Mouse (Mus musculus) olfactory bulb, adult 2 months (tissue): ENCODE measurements around the gene Fam117a.

Source experiments
- CTCF ChIP-seq: fragments of 200-500 bp; IDR thresholded peaks from 2 replicates; pipeline ENCODE4 v1.5.1; 2012; ENCODE audit warnings: low read depth, mild to moderate bottlenecking, low read length, moderate library complexity; ENCODE audit not compliant: insufficient read depth
- POLR2A ChIP-seq: fragments of 200-500 bp; IDR thresholded peaks from 2 replicates; pipeline ENCODE4 v1.6.1; 2012; ENCODE audit warnings: mild to moderate bottlenecking, low read depth, low read length, moderate library complexity; ENCODE audit not compliant: insufficient read depth

GRCm38 (mm10) chr11:95392708-95393499 lies 56.1 kb downstream of the Fam117a start:
- TF ChIP-seq CTCF (no peak), POLR2A (no peak)
